In genomic region chr11:107377326-107377725, GRCm38 (mm10) we compare ENCODE assay signal across 24 mouse cellular contexts.
A peak's percentile ranks its signal among the peaks of the same experiment; 100 is the strongest.
DNase-seq lines count a peak whose midpoint lies in the region; ATAC-seq and TF ChIP-seq lines count a peak whose summit lies in the region.
"Had no signal": no experiment of that assay in that cellular context is flagged by ENCODE, and none has a peak within 500 bp of the region (broad histone marks: within the 10 kb centered on the region; RNA-seq: fewer than 3 reads in every experiment).

No protein-coding gene starts in this region.

- H3K4me2 ChIP-seq in intestine, postnatal 0 days (replicated peaks; ENCODE audit: low read depth), result no peak overlapping the region
- H3K4me2 ChIP-seq in liver, embryonic 16.5 days (ENCODE audit: low read depth, low read length), result no peak overlapping the region
- H3K4me2 ChIP-seq: hindbrain, embryonic 12.5 days; lung, embryonic 15.5 days; midbrain, embryonic 13.5 days; neural tube, embryonic 12.5 days had no signal

- no peak for TF ChIP-seq CTCF in intestine, postnatal 0 days (IDR thresholded peaks at IDR 0.05; ENCODE audit: low read depth)

- H3K4me1 ChIP-seq in brown adipose tissue, adult 24 weeks (ENCODE audit: control insufficient read depth, insufficient read depth, insufficient read length, low read length), result peaks cover 25% of the 10 kb centered on the region
- H3K4me1 ChIP-seq in intestine, postnatal 0 days (replicated peaks; ENCODE audit: control insufficient read depth, insufficient read depth, low read length), result no peaks in the 10 kb centered on the region
- peaks cover 9% of the 10 kb centered on the region for H3K4me1 ChIP-seq in liver, embryonic 16.5 days (ENCODE audit: control insufficient read depth, low read depth, low read length)

- no peaks in the 10 kb centered on the region for H3K27me3 ChIP-seq in intestine, postnatal 0 days (replicated peaks; ENCODE audit: control insufficient read depth, insufficient read depth, low read length)
- H3K27me3 ChIP-seq in liver, embryonic 16.5 days (ENCODE audit: control insufficient read depth, insufficient read depth, low read depth, low read length), result no peaks in the 10 kb centered on the region
- H3K27me3 ChIP-seq: hindbrain, embryonic 12.5 days; lung, embryonic 15.5 days; megakaryocyte, embryonic 14.5 days; midbrain, embryonic 13.5 days; neural tube, embryonic 12.5 days had no signal

- H3K27ac ChIP-seq in brown adipose tissue, adult 24 weeks (replicated peaks; ENCODE audit: low read depth, low read length), result peak overlapping the region; percentile 17; the same call in 1 of the 2 replicates
- H3K27ac ChIP-seq in intestine, postnatal 0 days (ENCODE audit: low read depth, low read length), result no peak overlapping the region
- H3K27ac ChIP-seq in liver, embryonic 16.5 days (ENCODE audit: low read length), result no peak overlapping the region
- H3K27ac ChIP-seq: embryonic facial prominence, embryonic 10.5 days; hindbrain, embryonic 12.5 days; neural tube, embryonic 12.5 days had no signal

- DNase-seq in kidney, adult 18-20 months, result peak; percentile 47
- DNase-seq in kidney, postnatal 10 days, result no peak
- no peak for DNase-seq in spleen, adult 12 weeks (ENCODE audit: low spot score)
- no peak for DNase-seq in thymus, postnatal 36 days
- DNase-seq: adrenal gland, postnatal 36 days; cerebellum, adult 11 months; cerebellum, postnatal 10 days; gastrocnemius, postnatal 25 days; heart, adult 18-20 months; lung, postnatal 36 days; right cerebral cortex, postnatal 25 days; thymus, postnatal 25 days had no signal

- no peak overlapping the region for H3K9ac ChIP-seq in intestine, postnatal 0 days (ENCODE audit: low read depth, low read length)
- no peak overlapping the region for H3K9ac ChIP-seq in liver, embryonic 16.5 days (ENCODE audit: low read depth, low read length)
- H3K9ac ChIP-seq: hindbrain, embryonic 12.5 days; lung, embryonic 15.5 days; midbrain, embryonic 13.5 days; neural tube, embryonic 12.5 days had no signal

- ATAC-seq in intestine, postnatal 0 days, result peak; percentile 21; the same call in 1 of the 2 replicates
- peak; percentile 64 for ATAC-seq in liver, embryonic 16.5 days (ENCODE audit: low read depth)
- ATAC-seq: forebrain, embryonic 16.5 days; midbrain, embryonic 13.5 days had no signal

- H3K4me3 ChIP-seq in brown adipose tissue, adult 24 weeks (ENCODE audit: insufficient read depth, low read depth, low read length), result no peak overlapping the region
- H3K4me3 ChIP-seq in intestine, postnatal 0 days (ENCODE audit: low read depth, low read length), result no peak overlapping the region
- no peak overlapping the region for H3K4me3 ChIP-seq in liver, embryonic 16.5 days (ENCODE audit: low read depth, low read length)
- H3K4me3 ChIP-seq: embryonic facial prominence, embryonic 10.5 days; forebrain, embryonic 10.5 days; hindbrain, embryonic 12.5 days; left cerebral cortex, adult 2 months; lung, embryonic 15.5 days; megakaryocyte, embryonic 14.5 days; midbrain, embryonic 13.5 days; neural tube, embryonic 12.5 days had no signal

- H3K9me3 ChIP-seq in intestine, postnatal 0 days (ENCODE audit: control insufficient read depth), result no peaks in the 10 kb centered on the region
- no peaks in the 10 kb centered on the region for H3K9me3 ChIP-seq in liver, embryonic 16.5 days (replicated peaks; ENCODE audit: control insufficient read depth, low read length)
- H3K9me3 ChIP-seq: hindbrain, embryonic 12.5 days; lung, embryonic 15.5 days had no signal

- 47% methylated on average over 6 of the region's 6 CpGs for WGBS in intestine, postnatal 0 days
- WGBS in liver, embryonic 16.5 days (ENCODE audit: insufficient replicate concordance), result 68% methylated on average over 6 of the region's 6 CpGs

- no peaks in the 10 kb centered on the region for H3K36me3 ChIP-seq in intestine, postnatal 0 days (ENCODE audit: control insufficient read depth, insufficient read depth)
- H3K36me3 ChIP-seq in liver, embryonic 16.5 days (ENCODE audit: control insufficient read depth, insufficient read depth), result no peaks in the 10 kb centered on the region
- H3K36me3 ChIP-seq: hindbrain, embryonic 12.5 days; lung, embryonic 15.5 days; neural tube, embryonic 12.5 days had no signal
